Mouse (Mus musculus): ENCODE results near the gene Ccdc62.

Gene Ccdc62

DNA sequence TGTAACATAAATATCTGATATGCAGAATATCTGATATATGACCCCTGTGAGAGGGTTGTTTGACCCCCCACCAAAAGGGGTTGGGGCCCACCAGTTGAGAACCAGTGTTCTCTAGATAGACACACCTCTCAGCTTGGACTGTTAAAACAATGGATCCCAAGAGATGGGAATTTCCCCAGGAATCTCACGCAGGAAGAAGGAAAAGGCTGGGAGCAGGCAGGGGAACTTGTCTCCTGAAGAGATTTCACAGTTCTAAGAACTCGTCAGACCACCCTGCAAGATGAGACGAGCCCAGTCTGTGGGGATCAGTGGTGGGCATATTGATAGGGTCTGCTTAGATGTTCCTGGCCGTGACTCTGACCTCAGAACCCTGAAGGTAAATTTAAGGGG, 49.5 kb downstream of the Ccdc62 start:
- no peak for DNase-seq (ENCODE audit: low spot score in 2 of 2)

DNA sequence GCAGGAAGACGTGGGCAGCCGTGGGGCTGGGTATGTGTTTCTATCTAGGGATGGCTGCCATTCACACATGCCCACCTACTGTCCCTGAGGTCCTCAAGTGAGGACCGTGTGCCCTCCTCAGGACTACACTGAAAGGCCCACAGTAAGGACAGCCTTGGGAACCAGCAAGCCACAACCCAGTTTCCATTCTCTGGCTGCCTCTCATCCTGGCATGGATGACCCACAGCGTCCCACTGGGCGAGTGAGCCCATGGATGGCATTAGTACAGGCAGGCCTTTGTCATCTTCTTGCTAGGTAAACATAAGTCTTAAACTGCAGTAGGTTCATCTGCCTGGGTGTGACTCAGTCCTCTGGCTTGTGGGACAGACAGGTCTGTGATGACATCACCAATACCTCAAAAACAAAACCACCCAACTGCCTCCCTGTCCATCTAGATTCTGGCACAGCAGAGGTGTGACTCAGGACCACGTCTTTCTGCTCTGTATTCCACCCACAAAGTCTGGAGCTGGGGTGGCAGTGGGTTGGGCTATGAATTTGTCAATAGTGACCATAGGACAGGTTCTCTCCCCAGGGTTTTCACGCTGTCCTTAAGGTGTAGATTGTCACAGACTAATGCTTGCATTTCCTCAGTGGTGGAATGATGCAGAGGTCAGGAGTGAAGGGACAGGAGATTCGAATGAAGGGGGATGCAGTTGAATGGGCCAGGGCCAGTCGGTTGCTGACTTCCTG, 50.2 kb downstream of the Ccdc62 start:
- DNase-seq (ENCODE audit: low spot score in 2 of 2): peak in 1 of 2 experiments; percentile 6

DNA sequence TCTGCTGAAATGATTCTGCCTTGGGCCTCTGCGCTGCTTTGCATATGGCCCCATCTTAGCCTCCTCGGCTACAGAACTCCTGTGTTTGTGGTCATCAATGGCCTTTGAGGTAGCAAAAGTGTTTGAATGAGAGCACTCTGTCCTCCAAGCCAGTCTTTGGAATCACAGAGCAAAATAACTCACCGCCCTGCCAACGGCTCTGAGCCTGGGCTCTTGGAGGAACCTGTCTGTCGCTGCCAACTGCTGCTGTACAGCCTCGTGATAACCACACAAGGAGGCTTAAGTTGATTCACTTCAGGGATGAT, 50.7 kb downstream of the Ccdc62 start:
- no peak for DNase-seq (ENCODE audit: low spot score in 2 of 2)

DNA sequence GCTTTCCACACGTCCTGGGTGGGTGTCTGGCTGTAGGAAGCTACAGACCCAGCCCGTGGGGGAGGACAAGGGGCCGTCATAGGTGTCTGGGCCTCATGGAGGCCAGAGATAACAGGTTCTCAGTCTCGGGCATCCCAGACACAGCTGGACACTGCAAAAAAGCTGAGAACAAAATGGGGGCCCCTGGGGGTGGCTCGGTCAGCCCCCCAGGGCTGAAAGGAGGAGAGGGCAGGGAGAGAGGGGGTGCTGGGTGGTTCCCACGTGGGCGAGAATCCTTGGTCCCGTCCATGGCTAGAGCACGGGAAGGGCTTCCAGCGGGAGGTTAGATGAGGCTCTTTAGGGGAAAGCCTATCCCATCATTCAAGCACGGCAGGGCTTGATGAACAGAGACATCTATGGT, 52.4 kb downstream of the Ccdc62 start:
- no peak for DNase-seq (ENCODE audit: low spot score in 2 of 2)

DNA sequence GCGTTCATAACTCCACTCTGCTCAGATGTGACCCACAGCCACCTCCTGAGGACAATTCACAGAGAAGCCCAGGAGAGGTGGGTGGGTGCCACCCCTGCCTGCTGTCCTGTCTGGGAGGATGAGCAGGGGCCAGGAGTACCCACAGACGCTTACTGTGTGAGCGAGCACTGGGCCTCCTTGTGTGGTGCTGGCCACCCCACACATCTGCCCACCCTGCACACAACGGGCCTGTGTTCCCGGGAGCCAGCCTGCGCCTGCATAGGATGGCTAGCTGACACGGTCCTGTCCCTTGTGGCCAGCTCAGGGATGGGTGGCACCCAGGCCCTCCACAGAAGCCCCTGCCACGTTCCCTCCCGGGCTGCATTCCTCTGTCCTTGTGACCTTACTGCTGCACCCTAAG, 55.0 kb downstream of the Ccdc62 start:
- DNase-seq (ENCODE audit: low spot score in 2 of 2): no peak

DNA sequence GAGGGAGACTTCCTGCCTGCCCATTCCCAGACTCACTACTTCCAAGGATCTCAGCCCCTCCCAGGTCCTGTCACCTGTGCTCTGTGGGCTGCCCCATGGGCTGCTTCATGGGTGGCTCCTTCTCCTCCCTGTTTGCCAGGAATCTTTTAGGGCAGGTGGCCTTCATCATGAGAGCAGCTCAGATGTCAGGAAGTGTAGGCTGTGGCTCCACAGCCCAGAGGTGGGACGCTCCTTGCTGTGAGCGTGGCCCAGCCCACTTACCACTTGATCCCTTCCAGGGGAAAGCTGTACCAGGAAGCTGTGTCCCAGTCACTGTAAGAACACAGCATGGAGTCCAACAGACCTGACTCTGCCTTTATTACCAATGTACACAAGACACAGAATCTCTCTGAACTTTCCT, 56.4 kb downstream of the Ccdc62 start:
- no peak for DNase-seq (ENCODE audit: low spot score in 2 of 2)

DNA sequence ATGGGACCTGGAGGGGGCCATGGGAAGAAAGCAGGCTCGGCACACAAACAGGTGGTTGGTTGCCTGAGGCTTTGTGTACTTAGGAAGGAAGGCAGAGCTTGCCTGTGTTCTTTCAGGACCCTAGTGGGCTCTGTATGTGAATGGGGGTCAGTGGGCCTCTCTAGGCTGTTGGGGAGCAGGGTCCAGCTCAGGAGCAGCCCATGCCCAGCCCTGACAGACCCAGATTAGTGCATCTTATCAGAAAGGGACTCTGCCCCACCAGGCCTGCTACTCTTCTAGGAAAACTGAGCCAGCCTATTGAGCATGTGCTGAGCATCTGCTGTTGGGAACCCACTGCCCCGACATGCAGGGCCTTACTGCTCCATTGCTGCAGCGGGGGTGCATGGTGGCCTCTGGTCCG, 57.0 kb downstream of the Ccdc62 start:
- no peak for DNase-seq (ENCODE audit: low spot score in 2 of 2)

DNA sequence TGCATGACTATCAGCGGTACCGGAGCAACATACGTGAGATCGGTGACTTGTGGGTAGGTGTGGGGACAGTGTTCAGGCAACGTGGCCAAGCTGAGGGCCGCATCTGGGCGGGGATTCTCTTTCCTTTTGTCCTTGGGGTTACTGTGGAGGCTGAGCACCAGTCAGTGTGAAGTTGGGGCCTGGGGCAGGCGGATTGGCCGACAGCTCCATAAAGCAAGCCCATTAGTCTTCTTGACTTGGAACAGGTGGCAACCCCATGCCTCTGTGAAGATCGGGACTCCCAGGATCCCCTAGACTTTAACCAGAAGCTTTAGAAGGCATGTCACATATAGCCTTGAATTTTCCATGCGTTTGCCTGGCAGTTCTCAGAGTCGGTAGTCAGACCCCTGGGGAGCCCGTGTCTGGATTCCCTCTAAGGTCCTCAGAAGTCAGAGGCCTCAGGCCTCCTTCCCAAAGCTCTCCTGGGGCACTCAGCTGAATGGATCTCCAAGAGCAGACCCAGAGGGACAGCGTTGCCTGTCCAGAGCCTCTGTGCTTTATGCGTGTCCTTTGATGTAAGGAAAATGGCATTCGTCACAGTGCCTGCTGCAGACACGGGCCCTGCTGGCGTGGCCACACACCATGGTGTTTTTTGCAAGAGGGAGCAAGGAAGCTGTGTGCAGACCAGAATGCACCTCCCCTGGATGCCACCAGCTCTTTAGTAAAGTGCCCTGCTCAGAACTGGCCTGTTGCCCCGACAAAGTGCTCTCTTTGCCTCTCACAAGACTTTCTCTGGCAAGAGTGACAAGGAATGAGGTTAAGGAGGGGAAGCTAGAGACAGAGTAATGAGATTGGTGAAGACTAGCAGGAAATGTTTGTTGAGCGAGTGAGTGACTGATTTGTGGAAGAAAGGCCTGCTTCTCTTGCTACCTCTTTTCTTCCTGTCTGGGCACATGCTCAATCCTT, 59.7 kb downstream of the Ccdc62 start:
- no peak for DNase-seq (ENCODE audit: low spot score in 2 of 2)

DNA sequence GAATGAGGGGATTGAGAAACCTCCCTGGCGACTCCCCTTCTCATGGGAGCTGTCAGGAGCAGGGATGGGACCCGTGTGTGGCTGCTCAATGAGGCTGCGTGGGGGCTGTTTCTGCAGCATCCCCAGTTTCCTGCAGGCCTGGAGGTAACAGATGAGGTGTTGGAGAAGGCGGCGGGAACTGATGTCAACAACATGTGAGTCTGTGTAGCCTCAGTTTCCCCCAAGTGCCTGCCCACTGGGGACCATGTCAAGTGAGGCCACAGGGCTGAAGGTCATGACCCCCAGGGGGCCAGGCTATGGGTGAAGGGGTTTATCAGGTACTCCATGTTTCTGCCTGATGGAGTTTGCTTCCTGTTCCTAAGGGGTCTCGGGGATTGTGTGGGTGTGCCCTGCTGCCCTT, 60.8 kb downstream of the Ccdc62 start:
- no peak for DNase-seq (ENCODE audit: low spot score in 2 of 2)

DNA sequence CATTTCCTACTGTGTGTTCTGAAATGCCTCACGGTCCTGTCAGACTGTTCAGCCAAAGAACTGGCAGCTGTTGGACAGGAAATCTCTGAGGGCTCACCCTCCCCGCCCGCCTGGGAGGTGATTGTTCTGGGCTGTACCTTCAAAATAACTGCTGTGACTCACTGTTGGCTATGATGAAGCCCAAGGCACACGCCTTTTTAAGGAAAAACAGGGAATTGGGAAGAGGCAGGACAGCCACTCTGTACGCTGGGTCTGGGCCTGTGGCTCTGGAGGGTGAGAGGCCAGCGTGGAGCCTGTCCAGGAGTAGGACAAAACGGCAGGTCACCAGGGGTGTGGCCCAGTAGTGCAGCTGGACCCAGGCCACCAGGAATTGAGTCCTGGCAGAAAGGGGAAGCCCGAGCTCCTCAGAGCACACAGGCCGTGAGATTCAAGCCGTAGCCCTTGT, 61.7 kb downstream of the Ccdc62 start:
- DNase-seq (ENCODE audit: low spot score in 2 of 2): no peak

DNA sequence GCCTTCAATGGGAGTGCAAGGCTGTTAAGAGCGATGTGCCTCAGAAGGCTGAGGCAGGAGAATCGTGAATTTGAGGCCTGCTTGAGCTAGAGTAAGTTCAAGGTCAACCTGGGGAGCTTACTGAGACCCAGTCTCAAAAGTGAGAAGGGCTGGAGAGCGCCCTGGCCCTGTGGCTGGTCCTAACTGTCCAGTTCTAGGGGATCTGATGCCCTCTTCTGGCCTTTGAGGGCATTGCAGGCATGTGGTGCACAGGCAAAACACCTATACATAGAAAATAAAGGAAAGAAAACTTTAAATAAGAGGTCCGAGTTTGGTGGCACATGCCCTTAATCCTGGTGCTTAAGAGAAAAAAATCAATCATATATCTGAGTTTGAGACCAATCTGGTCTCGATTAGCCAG, 62.3 kb downstream of the Ccdc62 start:
- peak; percentile 67 to 83 for DNase-seq (ENCODE audit: low spot score in 2 of 2)

DNA sequence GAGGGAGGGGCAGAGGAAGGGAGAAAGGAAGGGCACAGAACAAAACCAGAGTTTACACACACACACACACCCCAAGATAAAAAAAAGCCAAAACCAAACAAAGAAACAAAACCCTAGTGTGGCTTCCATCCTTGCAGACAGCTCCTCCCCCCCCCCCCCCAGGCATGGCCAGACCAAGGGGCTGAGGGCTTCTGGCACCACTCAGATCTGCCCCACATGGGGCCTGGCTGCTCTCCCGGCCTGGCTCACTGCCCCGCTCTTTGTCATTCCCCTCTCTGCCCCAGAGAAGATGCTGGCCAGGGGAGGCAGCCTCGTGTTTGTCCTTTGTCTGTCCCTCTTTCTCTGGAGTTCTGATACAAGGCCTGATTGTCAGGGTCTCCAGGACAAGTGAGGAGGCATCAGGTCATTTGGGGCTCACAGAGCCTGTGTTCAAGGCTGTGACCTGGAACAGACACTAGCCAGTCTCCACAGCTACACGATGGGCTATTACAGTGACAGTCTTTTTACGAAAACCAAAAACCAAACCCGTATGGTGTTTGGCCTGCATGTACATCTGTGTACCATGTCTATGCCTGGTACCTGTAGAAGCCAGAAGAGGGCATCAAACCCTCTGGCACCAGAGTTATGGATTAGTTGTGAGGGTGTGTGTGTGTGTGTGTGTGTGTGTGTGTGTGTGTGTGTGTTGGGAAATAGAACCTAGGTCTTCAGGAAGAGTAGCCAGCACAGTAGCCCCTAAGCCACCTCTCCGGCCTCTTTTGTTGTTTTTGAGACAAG, 63.0 kb downstream of the Ccdc62 start:
- DNase-seq (ENCODE audit: low spot score in 2 of 2): no peak

DNA sequence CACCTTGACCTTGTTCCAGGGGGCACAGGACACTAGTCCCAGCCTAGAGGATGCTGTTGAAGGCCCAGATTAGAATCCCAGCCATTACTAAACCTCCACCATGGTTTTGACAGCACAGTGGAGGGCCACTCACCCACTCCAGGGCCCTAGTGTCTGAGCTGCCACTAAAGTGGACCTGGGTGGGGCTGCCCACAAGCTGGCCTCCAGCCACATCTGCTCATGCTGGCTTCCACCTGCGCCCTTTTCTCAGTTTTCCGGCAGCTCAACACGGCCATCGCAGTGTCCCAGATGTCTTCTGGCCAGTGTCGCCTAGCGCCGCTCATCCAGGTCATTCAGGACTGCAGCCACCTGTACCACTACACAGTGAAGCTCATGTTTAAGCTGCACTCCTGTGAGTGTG, 64.0 kb downstream of the Ccdc62 start:
- no peak for DNase-seq (ENCODE audit: low spot score in 2 of 2)

DNA sequence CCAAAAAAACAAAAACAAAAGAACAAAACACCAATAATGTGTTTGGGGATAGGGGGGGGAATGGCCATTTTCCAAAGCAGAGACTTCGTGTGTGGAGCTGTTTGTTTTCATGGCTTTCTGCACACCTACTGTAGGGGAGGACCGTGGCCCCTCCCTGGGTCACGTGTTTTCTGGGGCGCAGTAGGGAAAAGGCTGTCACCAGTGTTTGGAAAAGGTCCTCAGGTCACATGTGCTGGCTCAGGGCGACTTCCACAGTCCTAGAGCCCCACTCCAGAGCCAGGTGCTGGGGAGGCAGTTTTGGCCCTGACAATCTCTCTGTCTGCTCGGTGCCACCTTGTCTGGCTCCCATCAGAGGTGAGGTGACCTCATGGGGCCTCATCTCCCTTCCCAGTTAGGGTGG, 64.9 kb downstream of the Ccdc62 start:
- DNase-seq (ENCODE audit: low spot score in 2 of 2): no peak

DNA sequence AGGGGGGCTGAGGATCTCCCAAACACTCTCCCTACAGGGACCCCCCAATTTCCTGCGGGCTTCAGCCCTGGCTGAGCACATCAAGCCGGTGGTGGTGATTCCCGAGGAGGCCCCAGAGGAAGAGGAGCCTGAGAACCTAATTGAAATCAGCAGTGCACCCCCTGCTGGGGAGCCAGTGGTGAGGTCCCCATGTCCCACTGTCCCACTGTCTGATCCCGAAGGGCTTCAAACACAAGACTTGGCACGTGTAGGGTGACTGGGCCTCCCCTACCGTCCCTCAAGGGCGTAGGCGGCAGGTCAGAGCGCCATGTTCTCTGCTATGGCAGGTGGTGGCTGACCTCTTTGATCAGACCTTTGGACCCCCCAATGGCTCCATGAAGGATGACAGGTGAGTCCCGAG, 65.7 kb downstream of the Ccdc62 start:
- DNase-seq (ENCODE audit: low spot score in 2 of 2): no peak

DNA sequence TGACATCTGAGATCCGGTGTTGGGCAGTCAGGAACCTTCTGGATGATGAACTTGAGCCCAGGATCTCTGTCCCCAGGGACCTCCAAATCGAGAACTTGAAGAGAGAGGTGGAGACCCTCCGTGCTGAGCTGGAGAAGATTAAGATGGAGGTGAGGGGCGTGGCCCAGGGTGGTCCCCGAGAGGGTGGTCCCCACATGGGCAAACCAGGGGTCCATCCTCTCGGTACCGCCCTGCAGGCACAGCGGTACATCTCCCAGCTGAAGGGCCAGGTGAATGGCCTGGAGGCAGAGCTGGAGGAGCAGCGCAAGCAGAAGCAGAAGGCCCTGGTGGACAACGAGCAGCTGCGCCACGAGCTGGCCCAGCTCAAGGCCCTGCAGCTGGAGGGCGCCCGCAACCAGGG, 66.2 kb downstream of the Ccdc62 start:
- DNase-seq (ENCODE audit: low spot score in 2 of 2): no peak

DNA sequence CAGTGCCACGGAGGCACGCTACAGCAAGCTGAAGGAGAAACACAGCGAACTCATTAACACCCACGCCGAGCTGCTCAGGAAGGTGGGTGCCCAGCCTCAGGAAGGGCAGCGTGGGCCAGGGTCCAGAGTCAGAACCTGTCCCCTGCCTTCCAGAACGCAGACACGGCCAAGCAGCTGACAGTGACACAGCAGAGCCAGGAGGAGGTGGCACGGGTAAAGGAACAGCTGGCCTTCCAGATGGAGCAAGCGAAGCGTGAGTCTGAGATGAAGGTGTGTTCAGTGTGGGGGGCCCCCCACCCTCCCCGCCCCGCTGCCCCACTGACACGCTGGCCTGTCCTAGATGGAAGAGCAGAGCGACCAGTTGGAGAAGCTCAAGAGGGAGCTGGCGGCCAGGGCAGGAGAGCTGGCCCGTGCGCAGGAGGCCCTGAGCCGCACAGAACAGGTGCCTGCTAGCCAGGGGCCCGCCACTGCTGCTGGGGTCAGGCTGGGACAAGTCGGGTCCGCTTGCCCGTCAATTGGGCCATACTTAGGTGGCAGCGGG, 66.8 kb downstream of the Ccdc62 start:
- no peak for DNase-seq (ENCODE audit: low spot score in 2 of 2)

DNA sequence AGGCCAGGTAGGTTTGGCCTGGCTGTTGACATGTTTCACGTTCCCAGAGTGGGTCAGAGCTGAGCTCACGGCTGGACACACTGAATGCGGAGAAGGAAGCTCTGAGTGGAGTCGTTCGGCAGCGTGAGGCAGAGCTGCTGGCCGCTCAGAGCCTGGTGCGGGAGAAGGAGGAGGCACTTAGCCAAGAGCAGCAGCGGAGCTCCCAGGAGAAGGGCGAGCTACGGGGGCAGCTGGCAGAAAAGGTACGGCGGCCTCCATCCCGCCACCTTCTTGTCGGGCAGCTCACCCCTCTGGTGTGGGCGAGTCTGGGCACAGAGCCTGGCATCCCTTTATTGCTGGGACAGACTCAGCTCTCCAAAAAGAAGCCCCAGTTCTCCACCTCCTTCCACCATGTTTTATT, 67.3 kb downstream of the Ccdc62 start:
- DNase-seq (ENCODE audit: low spot score in 2 of 2): no peak

DNA sequence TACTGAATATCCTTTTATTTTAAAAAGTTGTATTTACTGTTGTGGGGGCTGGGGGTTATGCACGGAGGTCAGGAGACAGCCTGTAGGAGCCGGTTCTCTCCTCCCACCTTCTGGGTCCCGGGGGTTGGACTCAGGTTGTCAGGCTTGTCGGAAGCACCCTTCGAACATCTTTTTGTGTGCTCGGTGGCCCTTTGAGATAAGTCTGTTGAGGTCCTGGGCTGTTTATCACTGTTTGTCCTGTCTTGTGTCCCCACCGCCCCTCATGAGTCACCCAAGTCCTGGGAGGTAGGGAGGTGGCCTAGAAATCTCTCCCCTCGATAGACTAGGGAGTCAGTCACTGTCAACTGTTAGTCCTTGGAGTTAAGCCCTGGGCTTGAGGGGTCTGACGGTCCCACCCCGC, 67.9 kb downstream of the Ccdc62 start:
- DNase-seq (ENCODE audit: low spot score in 2 of 2): no peak

DNA sequence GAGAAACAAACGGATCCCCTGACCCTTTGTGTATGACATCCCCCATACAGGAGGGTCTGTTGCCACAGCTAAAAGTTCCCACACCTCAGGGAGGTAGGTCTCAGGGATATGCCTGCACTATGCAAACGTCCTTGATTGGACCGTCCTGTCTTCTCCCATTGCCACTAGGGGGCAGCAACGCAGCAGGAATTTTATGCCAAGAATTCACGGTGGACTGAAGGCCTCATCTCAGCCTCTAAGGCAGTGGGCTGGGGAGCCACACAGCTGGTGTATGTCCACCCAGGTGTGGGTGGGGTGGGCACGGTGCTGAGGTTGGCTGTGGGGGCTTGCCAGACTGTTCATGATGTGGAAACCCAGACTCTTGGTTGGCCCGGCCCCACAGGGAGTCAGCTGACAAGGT, 70.3 kb downstream of the Ccdc62 start:
- DNase-seq (ENCODE audit: low spot score in 2 of 2): peak; percentile 72 to 88

DNA sequence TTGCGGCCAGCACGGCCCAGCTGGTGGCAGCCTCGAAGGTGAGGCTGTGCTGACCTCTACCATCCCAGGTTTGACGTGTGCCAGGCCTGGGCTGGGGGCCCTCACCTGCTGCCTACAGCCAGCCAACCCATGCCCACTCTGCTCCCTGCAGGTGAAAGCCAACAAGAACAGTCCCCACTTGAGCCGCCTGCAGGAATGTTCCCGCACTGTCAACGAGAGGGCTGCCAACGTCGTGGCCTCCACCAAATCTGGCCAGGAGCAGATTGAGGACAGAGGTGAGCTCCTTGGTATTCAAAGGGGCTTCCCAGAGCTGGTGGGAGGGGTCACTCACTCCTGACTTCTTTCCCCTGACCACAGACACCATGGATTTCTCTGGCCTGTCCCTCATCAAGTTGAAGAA, 70.8 kb downstream of the Ccdc62 start:
- DNase-seq (ENCODE audit: low spot score in 2 of 2): no peak

DNA sequence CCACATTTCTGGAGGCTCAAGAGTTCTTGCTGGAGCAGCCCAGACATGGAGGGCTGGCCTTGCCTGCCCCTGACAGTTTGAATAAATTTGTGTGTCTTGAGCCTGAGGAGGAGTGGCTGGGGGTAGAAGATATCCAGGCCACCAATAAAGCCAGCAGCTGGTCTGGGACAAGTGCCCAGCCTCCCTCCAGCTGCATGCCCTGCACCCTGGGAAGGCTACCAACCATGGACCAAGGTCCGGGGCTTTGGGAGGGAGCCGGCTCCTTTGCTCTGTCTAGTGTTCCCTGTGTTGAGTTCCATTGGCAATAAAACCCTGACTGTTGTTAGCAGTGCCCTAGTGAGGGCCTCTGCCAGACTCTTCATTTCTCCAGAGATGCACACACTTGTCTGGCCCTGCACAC, 72.4 kb downstream of the Ccdc62 start:
- DNase-seq (ENCODE audit: low spot score in 2 of 2): no peak

Measured in spleen, postnatal 14 days (tissue).